Mouse (Mus musculus): Measurements from ENCODE around the gene Ifna11.
"Not testable (repeated sequence)": the region's sequence is repeated elsewhere in the genome, so short reads cannot be mapped to it uniquely, and the experiment has no call there.

Gene Ifna11

DNA sequence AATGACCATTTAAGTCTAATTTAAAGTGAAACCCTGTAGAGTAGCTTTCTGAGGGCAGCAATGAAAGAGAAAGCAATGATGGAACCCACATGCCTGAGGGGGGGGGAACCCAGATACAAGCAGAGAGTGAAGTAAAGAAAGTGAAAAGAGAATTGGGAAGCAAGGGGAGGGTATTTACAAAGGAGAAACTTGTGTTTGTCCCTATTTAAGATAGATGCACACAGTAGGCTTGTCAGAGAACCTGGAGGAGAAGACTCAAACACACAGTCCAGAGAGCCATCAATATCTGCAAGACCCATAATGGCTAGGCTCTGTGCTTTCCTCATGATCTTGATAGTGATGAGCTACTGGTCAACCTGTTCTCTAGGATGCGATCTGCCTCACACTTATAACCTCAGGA lies at the start of gene Ifna11:
Ifna11 (plus strand) TSS at position 301 of the 400 bp plus-strand sequence.
- DNase-seq (ENCODE audit: low spot score in 2 of 2) = no peak

DNA sequence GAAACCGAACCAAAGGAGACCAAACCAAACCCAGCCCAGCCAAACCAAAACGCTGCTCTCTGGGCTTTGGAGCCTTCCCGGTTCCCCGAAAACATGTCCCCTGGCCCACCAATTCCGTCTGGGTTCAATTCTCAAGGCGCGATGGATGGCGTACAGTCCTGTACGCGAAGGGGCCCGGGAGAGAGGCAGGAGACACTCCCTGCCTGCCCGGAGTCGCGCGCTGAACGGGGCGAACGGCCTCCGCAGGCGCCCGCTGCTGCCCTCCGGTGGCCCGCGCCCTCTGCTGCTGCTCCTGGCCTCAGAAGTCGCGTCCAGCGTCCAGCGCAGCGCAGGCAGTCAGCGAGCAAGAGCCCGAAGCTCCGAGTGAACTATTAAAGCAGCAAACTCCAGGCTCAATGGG lies 46.2 kb upstream of the Ifna11 start, which contains the start of gene Gm13290:
Gm13290 (plus strand) TSS at position 301 of the 400 bp plus-strand sequence.
- DNase-seq (ENCODE audit: low spot score in 2 of 2) = not testable (repeated sequence)

DNA sequence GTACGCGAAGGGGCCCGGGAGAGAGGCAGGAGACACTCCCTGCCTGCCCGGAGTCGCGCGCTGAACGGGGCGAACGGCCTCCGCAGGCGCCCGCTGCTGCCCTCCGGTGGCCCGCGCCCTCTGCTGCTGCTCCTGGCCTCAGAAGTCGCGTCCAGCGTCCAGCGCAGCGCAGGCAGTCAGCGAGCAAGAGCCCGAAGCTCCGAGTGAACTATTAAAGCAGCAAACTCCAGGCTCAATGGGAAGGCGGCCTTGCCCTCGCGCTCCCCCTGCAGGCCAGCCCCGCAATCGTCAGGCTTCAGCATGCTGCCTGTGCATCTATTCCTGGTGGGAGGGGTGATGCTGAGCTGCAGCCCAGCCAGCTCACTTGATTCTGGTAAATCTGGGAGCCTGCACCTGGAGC lies 43.1 kb upstream of the Ifna11 start, which contains the start of gene Gm13289:
Gm13289 (plus strand) TSS at position 301 of the 400 bp plus-strand sequence.
- not testable (repeated sequence) for DNase-seq (ENCODE audit: low spot score in 2 of 2)

DNA sequence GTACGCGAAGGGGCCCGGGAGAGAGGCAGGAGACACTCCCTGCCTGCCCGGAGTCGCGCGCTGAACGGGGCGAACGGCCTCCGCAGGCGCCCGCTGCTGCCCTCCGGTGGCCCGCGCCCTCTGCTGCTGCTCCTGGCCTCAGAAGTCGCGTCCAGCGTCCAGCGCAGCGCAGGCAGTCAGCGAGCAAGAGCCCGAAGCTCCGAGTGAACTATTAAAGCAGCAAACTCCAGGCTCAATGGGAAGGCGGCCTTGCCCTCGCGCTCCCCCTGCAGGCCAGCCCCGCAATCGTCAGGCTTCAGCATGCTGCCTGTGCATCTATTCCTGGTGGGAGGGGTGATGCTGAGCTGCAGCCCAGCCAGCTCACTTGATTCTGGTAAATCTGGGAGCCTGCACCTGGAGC lies 40.2 kb upstream of the Ifna11 start, which contains the start of gene Gm13272:
Gm13272 (plus strand) TSS at position 301 of the 400 bp plus-strand sequence.
- not testable (repeated sequence) for DNase-seq (ENCODE audit: low spot score in 2 of 2)

DNA sequence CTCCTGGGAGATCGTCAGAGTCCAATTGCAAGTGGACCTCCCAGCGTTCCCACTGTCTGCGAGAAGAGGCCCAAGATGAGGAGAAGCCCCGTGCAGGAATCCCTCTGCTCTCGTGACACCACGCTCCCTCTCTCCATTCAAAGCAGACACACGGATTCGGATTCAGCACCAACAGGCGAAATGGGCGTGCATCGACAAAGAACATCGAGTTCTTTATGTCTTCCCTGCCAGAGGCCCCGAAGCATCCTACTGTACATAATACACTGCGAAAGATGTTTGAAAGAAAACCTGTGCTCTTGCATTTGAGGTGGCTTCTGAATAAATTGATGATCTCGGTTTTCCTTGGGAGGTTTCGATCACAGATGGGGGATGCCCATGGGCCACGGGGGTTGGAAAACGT lies 39.4 kb upstream of the Ifna11 start:
- DNase-seq (ENCODE audit: low spot score in 2 of 2) = peak in 1 of 2 experiments; percentile 29

DNA sequence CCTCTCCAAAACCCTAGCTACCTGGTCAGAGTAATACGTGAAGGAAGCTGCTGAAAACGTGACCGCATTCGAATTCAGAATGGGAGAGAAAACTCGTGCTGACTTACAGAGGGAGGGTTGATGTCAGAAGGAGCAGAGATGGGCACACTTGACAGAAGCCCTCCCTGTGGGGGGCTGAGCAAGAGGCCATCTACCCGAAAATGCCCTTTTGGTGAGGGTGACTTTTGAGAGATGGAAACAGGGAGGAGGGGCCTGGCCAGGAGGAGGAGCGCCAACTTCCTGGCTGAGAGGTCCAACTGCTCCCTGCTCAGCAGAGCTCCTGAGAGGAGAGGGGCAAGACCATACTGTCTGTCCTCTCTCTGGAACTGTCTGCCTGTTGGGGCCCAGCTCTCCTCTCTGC lies 37.9 kb upstream of the Ifna11 start, which contains the start of gene Ifnz:
Ifnz (plus strand) TSS at position 301 of the 400 bp plus-strand sequence.
- DNase-seq (ENCODE audit: low spot score in 2 of 2) = not testable (repeated sequence)

DNA sequence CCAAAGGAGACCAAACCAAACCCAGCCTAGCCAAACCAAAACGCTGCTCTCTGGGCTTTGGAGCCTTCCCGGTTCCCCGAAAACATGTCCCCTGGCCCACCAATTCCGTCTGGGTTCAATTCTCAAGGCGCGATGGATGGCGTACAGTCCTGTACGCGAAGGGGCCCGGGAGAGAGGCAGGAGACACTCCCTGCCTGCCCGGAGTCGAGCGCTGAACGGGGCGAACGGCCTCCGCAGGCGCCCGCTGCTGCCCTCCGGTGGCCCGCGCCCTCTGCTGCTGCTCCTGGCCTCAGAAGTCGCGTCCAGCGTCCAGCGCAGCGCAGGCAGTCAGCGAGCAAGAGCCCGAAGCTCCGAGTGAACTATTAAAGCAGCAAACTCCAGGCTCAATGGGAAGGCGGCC lies 37.4 kb upstream of the Ifna11 start:
- not testable (repeated sequence) for DNase-seq (ENCODE audit: low spot score in 2 of 2)

DNA sequence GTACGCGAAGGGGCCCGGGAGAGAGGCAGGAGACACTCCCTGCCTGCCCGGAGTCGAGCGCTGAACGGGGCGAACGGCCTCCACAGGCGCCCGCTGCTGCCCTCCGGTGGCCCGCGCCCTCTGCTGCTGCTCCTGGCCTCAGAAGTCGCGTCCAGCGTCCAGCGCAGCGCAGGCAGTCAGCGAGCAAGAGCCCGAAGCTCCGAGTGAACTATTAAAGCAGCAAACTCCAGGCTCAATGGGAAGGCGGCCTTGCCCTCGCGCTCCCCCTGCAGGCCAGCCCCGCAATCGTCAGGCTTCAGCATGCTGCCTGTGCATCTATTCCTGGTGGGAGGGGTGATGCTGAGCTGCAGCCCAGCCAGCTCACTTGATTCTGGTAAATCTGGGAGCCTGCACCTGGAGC lies 34.4 kb upstream of the Ifna11 start, which contains the start of gene Gm13276:
Gm13276 (plus strand) TSS at position 301 of the 400 bp plus-strand sequence.
- DNase-seq (ENCODE audit: low spot score in 2 of 2) = not testable (repeated sequence)

DNA sequence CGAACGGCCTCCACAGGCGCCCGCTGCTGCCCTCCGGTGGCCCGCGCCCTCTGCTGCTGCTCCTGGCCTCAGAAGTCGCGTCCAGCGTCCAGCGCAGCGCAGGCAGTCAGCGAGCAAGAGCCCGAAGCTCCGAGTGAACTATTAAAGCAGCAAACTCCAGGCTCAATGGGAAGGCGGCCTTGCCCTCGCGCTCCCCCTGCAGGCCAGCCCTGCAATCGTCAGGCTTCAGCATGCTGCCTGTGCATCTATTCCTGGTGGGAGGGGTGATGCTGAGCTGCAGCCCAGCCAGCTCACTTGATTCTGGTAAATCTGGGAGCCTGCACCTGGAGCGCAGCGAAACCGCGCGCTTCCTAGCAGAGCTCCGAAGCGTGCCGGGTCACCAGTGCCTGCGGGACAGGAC lies 31.4 kb upstream of the Ifna11 start, which contains the start of gene Gm13277:
Gm13277 (plus strand) TSS at position 231 of the 400 bp plus-strand sequence.
- DNase-seq (ENCODE audit: low spot score in 2 of 2) = peak; percentile 73 to 81

DNA sequence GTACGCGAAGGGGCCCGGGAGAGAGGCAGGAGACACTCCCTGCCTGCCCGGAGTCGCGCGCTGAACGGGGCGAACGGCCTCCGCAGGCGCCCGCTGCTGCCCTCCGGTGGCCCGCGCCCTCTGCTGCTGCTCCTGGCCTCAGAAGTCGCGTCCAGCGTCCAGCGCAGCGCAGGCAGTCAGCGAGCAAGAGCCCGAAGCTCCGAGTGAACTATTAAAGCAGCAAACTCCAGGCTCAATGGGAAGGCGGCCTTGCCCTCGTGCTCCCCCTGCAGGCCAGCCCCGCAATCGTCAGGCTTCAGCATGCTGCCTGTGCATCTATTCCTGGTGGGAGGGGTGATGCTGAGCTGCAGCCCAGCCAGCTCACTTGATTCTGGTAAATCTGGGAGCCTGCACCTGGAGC lies 28.5 kb upstream of the Ifna11 start, which contains the start of gene Gm13278:
Gm13278 (plus strand) TSS at position 301 of the 400 bp plus-strand sequence.
- DNase-seq (ENCODE audit: low spot score in 2 of 2) = not testable (repeated sequence)

DNA sequence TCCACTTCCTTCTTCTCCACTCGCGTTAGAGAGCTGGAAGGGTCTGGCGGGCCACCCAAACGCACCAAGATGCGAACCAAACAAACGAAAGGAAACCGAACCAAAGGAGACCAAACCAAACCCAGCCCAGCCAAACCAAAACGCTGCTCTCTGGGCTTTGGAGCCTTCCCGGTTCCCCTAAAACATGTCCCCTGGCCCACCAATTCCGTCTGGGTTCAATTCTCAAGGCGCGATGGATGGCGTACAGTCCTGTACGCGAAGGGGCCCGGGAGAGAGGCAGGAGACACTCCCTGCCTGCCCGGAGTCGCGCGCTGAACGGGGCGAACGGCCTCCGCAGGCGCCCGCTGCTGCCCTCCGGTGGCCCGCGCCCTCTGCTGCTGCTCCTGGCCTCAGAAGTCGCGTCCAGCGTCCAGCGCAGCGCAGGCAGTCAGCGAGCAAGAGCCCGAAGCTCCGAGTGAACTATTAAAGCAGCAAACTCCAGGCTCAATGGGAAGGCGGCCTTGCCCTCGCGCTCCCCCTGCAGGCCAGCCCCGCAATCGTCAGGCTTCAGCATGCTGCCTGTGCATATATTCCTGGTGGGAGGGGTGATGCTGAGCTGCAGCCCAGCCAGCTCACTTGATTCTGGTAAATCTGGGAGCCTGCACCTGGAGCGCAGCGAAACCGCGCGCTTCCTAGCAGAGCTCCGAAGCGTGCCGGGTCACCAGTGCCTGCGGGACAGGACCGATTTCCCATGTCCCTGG lies 25.7 kb upstream of the Ifna11 start, which contains the start of gene Gm13275:
Gm13275 (plus strand) TSS at position 552 of the 740 bp plus-strand sequence.
- DNase-seq (ENCODE audit: low spot score in 2 of 2) = peak; percentile 56 to 59

DNA sequence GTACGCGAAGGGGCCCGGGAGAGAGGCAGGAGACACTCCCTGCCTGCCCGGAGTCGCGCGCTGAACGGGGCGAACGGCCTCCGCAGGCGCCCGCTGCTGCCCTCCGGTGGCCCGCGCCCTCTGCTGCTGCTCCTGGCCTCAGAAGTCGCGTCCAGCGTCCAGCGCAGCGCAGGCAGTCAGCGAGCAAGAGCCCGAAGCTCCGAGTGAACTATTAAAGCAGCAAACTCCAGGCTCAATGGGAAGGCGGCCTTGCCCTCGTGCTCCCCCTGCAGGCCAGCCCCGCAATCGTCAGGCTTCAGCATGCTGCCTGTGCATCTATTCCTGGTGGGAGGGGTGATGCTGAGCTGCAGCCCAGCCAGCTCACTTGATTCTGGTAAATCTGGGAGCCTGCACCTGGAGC lies 22.7 kb upstream of the Ifna11 start, which contains the start of gene Gm13279:
Gm13279 (plus strand) TSS at position 301 of the 400 bp plus-strand sequence.
- DNase-seq (ENCODE audit: low spot score in 2 of 2) = not testable (repeated sequence)

DNA sequence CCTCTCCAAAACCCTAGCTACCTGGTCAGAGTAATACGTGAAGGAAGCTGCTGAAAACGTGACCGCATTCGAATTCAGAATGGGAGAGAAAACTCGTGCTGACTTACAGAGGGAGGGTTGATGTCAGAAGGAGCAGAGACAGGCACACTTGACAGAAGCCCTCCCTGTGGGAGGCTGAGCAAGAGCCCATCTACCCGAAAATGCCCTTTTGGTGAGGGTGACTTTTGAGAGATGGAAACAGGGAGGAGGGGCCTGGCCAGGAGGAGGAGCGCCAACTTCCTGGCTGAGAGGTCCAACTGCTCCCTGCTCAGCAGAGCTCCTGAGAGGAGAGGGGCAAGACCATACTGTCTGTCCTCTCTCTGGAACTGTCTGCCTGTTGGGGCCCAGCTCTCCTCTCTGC lies 20.4 kb upstream of the Ifna11 start, which contains the start of gene Gm13285:
Gm13285 (plus strand) TSS at position 301 of the 400 bp plus-strand sequence.
- not testable (repeated sequence) for DNase-seq (ENCODE audit: low spot score in 2 of 2)

DNA sequence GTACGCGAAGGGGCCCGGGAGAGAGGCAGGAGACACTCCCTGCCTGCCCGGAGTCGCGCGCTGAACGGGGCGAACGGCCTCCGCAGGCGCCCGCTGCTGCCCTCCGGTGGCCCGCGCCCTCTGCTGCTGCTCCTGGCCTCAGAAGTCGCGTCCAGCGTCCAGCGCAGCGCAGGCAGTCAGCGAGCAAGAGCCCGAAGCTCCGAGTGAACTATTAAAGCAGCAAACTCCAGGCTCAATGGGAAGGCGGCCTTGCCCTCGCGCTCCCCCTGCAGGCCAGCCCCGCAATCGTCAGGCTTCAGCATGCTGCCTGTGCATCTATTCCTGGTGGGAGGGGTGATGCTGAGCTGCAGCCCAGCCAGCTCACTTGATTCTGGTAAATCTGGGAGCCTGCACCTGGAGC lies 16.8 kb upstream of the Ifna11 start, which contains the start of gene Gm13287:
Gm13287 (plus strand) TSS at position 301 of the 400 bp plus-strand sequence.
- not testable (repeated sequence) for DNase-seq (ENCODE audit: low spot score in 2 of 2)

DNA sequence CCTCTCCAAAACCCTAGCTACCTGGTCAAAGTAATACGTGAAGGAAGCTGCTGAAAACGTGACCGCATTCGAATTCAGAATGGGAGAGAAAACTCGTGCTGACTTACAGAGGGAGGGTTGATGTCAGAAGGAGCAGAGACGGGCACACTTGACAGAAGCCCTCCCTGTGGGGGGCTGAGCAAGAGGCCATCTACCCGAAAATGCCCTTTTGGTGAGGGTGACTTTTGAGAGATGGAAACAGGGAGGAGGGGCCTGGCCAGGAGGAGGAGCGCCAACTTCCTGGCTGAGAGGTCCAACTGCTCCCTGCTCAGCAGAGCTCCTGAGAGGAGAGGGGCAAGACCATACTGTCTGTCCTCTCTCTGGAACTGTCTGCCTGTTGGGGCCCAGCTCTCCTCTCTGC lies 14.5 kb upstream of the Ifna11 start, which contains the start of gene Gm13288:
Gm13288 (plus strand) TSS at position 301 of the 400 bp plus-strand sequence.
- not testable (repeated sequence) for DNase-seq (ENCODE audit: low spot score in 2 of 2)

DNA sequence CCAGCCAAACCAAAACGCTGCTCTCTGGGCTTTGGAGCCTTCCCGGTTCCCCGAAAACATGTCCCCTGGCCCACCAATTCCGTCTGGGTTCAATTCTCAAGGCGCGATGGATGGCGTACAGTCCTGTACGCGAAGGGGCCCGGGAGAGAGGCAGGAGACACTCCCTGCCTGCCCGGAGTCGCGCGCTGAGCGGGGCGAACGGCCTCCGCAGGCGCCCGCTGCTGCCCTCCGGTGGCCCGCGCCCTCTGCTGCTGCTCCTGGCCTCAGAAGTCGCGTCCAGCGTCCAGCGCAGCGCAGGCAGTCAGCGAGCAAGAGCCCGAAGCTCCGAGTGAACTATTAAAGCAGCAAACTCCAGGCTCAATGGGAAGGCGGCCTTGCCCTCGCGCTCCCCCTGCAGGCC lies 14.0 kb upstream of the Ifna11 start:
- not testable (repeated sequence) for DNase-seq (ENCODE audit: low spot score in 2 of 2)

DNA sequence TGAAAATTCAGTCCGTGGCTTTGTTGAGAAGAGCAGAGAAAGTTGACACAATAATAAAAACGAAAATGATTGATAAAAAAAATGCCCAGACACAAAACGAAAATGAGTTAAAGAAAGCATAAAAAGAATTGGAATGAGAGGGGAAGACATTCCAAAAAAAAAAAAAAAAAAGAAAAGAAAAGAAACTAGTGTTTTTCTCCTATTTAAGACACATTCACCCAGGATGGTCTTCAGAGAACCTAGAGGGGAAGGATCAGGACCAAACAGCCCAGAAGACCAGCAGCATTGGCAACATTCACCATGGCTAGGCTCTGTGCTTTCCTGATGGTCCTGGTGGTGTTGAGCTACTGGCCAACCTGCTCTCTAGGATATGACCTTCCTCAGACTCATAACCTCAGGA lies 3.8 kb upstream of the Ifna11 start, which contains the start of gene Ifna7:
Ifna7 (plus strand) TSS at position 301 of the 400 bp plus-strand sequence.
- no peak for DNase-seq (ENCODE audit: low spot score in 2 of 2)

DNA sequence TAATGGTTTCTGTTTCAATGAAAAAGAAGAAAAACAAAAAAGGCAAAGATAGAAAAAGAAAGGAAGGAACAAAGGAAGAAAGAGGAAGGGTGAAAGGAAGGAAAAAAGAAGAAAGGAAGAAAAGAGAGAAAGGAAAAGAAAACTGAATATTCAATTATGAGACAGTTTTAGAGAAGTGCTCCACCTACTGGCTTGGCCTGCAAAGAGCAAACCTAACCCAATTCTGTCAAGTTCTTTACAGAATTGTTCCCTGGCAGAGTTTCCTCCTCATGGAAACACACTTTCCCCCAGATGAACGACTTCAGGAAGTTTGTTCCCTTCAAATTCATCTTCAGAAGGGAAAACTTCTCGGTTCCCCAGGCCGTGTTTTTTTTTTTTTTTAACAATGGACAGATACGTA lies 3.2 kb downstream of the Ifna11 start:
- peak in 1 of 2 experiments; percentile 32 for DNase-seq (ENCODE audit: low spot score in 2 of 2)

DNA sequence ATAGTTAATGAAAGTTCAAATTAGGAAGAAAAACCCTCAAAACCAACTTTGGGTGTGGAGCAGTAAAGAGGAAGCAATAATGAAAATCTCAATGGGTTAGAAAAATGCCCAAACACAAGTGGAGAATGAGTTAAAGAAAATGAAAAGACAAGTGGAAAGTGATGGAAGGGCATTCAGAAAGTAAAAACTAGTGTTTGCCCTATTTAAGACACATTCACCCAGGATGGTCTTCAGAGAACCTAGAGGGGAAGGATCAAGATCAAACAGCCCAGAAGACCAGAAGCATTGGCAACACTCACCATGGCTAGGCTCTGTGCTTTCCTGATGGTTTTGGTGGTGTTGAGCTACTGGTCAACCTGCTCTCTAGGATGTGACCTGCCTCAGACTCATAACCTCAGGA lies 7.4 kb downstream of the Ifna11 start, which contains the start of gene Ifna6:
Ifna6 (plus strand) TSS at position 301 of the 400 bp plus-strand sequence.
- DNase-seq (ENCODE audit: low spot score in 2 of 2) = not testable (repeated sequence)

DNA sequence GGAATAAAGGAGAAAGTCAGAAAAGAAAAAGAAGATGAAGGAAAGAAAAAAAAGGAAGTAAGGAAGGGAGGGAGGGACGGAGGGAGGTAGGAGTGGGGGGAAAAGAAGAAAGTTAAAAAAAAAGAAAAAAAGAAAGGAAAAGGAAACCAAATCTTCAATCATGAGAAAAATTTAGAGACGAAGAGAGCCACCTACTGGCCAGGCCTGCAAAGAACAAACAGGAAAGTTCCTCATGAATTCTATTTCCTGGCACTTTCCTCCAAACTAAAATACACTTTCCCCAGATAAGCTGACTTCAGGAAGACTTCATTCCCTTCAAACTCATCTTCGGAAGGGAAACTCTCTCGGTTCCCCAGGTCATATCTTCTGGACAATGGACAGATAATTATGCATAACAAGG lies 10.8 kb downstream of the Ifna11 start:
- DNase-seq (ENCODE audit: low spot score in 2 of 2) = peak; percentile 35 to 56

DNA sequence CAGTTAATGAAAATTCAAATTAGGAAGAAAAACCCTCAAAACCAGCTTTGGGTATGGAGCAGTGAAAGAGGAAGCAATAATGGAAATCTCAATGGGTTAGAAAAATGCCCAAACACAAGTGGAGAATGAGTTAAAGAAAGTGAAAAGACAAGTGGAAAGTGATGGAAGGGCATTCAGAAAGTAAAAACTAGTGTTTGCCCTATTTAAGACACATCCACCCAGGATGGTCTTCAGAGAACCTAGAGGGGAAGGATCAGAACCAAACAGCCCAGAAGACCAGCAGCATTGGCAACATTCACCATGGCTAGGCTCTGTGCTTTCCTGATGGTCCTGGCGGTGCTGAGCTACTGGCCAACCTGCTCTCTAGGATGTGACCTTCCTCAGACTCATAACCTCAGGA lies 15.5 kb downstream of the Ifna11 start, which contains the start of gene Ifna5:
Ifna5 (plus strand) TSS at position 301 of the 400 bp plus-strand sequence.
- DNase-seq (ENCODE audit: low spot score in 2 of 2) = not testable (repeated sequence)

DNA sequence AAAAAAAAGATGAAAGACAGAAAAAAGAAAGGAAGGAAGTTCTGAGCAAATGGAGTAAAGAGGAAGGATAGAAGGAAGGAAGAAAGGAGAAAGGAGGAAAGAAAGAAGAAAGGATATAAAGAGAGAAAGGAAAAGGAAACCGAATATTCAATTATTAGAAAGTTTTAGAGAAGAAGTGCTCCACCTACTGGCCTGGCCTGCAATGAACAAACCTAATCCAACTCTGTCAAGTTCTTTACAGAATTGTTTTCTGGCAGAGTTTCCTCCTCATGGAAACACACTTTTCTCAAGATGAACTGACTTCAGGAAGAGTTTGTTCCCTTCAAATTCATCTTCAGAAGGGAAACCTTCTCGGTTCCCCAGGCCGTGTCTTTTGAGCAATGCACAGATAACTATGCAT lies 19.1 kb downstream of the Ifna11 start:
- no peak for DNase-seq (ENCODE audit: low spot score in 2 of 2)
